Mouse (Mus musculus): ENCODE results near the gene Eid1. TPM values are rescaled to one million over a fixed set of nuclear protein-coding genes. Genes with fewer than 3 reads are reported as not detected.

The Eid1 gene
- polyA plus RNA-seq, 1 experiment from 2014 or later, result 336 TPM

Other genes with a start within 250 kb of the Eid1 start
- 0.13 and 0.29 TPM in 2 replicates for gene Gm9913, start 168.0 kb upstream of the Eid1 start, polyA plus RNA-seq (2014; fragmentation: Nextera tagmentation; extraction: Ambion mirVana)
- 14.1 and 15.2 TPM in 2 replicates for gene Fbn1, start 165.1 kb upstream of the Eid1 start, polyA plus RNA-seq (2014; fragmentation: Nextera tagmentation; extraction: Ambion mirVana)
- gene Cep152, start 48.0 kb upstream of the Eid1 start, polyA plus RNA-seq (2014; fragmentation: Nextera tagmentation; extraction: Ambion mirVana), result 8.6 and 8.7 TPM in 2 replicates
- gene Shc4, start 51.1 kb downstream of the Eid1 start, polyA plus RNA-seq (2014; fragmentation: Nextera tagmentation; extraction: Ambion mirVana), result 1.2 and 1.3 TPM in 2 replicates
- 23.1 TPM in 2 replicates for gene Secisbp2l, start 109.8 kb downstream of the Eid1 start, polyA plus RNA-seq (2014; fragmentation: Nextera tagmentation; extraction: Ambion mirVana)
- 37.3 and 38.8 TPM in 2 replicates for gene Galk2, start 186.0 kb downstream of the Eid1 start, polyA plus RNA-seq (2014; fragmentation: Nextera tagmentation; extraction: Ambion mirVana)
- 126 and 144 TPM in 2 replicates for gene Cops2, start 186.0 kb downstream of the Eid1 start, polyA plus RNA-seq (2014; fragmentation: Nextera tagmentation; extraction: Ambion mirVana)